Mouse (Mus musculus): ENCODE data around the gene Rgs6.

The Rgs6 gene

DNA sequence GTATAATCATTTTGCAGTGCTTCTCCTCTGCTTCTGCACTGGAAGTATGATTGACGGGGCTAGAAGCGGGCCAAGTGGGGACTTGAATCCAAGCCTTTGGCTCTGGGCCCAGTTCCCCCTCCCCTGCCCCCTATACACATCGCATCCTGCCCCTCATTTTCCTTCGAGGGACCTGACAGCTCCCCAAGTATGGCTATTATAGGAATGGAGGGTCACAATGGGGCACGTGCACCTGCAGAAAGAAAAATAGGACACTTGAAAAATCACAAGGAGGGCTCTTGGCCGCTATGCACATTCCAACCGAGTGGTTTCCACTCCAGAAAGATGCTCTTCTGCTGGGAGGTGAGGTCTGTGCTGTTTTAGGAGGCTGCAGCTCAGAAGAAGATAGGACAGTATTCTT, 538.8 kb downstream of the Rgs6 start:
- DNase-seq (ENCODE audit: low spot score in 2 of 2), result no peak

DNA sequence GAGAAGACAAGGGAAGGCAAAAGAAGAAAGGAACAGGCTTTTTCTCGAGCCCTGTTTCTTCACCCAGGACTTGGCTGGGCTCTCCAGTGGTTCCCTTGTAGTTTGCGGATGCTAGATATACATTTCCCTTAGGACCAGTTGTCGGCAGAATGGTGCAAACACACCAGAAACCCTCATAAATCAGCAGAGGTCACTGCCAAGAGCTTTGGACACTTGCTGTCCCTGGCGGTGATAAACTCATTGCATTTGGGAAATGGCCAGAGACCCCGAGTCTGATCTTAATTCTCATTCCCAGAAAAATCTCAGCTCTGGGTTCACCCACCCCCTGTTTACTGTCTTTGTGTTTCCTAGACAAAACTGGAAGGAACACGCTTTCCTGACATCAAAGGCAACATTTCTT, 539.9 kb downstream of the Rgs6 start:
- no peak for DNase-seq (ENCODE audit: low spot score in 2 of 2)

DNA sequence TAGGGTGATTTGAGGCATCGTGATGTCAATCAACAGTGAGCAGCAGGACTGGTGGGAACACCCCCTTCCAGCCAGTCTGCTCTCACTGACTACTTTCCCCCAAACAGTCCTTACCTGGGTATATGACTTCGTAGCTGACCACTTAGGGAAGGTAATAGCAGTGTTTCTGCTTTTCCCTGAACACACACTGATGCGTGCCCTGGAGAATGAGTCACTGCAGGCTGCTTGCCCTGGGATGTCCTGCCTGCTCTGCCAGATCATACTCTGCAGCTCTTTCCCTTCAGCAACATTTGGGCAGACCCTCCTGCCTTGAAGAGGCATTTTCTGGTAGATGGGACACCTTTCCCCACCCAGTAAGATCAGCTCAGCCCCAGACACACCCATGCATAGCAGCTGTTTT, 540.5 kb downstream of the Rgs6 start:
- DNase-seq (ENCODE audit: low spot score in 2 of 2), result no peak

DNA sequence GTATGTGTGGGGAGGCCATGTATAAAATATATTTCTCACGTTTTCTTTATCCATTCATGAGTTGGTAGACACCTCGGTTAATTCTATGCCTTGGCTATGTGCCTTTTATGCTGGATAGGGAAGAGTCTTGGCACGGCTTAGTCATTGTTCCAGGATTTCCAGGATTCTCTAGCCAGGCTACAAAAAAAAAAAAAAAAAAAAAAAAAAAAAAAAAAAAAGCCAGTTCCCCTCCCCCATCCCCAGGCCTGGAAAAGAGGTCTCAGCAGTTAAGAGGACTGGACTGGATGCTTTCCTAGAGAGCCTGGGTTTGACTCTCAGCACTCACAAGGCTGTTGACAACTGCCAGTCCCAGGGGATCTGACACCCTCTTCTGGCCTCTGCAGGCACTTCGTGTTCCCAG, 543.3 kb downstream of the Rgs6 start:
- DNase-seq (ENCODE audit: low spot score in 2 of 2), result no peak

GRCm38 (mm10) chr12:83133827-83134226, 545.7 kb downstream of the Rgs6 start:
- peak; percentile 33 to 71 for DNase-seq (ENCODE audit: low spot score in 2 of 2)

GRCm38 (mm10) chr12:83136031-83136430, 547.9 kb downstream of the Rgs6 start:
- DNase-seq (ENCODE audit: low spot score in 2 of 2), result no peak

DNA sequence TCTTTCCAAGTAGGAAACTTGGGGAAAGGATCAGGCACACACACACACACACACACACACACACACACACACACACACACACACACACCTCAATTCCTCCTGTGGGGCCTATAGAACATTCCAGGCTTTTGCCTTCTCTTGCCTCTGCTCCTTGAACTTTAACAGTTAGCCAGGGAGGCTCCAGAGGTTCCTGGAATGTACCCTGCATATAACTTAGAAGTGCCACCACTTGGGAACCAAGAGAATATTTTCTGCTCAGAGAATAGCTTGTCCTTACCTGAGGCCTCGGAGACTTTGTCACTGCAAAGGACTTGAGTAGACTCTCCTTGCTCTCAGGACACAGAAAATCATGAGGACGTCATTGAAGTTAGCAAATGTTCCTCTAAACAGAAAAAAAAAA, 548.4 kb downstream of the Rgs6 start:
- DNase-seq (ENCODE audit: low spot score in 2 of 2), result no peak

DNA sequence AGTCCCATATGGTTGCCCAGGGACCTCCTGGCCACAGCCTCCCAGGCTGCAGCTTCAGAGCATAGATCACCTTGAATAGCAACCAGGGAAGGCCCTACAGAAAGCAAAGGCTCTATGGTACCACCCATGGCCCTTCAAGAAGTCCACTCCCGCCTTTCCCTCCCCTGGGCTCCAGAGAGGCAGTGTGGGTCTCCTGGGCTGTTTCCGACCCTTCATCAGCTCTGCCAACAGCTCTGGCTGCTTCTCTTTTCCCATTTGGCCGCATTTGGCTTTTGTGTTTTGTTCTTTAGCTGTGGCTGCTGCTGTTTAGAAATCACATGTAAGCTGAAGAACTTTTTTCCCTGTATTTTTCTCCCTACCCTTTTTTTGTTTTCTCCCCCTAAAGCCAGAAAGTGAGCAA, 548.9 kb downstream of the Rgs6 start:
- no peak for DNase-seq (ENCODE audit: low spot score in 2 of 2)

GRCm38 (mm10) chr12:83141164-83141563, 553.1 kb downstream of the Rgs6 start:
- DNase-seq (ENCODE audit: low spot score in 2 of 2), result no peak

- DNase-seq (ENCODE audit: low spot score in 2 of 2), result no peak
These were observed 554.4 kb downstream of the Rgs6 start for GRCm38 (mm10) chr12:83142507-83142906.

DNA sequence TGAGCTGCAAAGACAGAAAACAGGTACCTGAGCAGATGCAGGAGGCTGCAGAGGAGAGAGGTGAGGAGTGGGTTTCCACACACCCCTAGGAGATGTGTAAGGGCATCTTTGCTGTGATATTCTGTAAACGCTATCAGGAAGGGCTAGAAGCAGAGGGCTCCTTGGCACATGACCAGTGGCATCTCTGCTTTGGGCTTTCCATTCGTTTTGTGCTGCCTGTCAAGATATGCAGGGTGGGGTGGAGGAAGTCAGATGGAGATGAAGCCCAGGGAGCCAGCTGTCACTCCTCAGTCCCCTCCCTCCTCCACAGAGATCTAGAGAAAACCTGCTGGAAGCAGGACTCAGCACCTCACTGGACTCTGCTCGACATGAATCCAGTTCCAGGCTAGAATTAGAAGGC, 555.0 kb downstream of the Rgs6 start:
- no peak for DNase-seq (ENCODE audit: low spot score in 2 of 2)

DNA sequence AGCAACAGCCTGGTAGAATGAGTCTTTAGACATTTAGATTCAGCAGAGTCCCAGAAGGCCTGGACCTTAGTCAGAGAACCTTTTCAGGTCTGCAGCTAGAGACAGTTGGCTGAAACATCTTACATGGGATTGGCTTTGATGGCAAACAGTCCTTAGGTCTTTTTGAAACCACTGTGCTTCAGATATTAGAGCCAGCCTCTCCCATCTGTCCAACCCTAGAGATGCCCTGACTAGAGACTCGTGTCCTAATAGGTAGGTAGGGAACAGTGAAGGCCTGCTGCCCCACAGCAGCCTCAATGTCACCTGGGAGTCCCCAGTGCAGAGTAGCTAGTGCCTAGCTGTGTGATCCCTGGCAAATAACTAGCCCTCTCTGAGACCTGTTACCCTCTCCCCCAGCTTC, 555.5 kb downstream of the Rgs6 start:
- no peak for DNase-seq (ENCODE audit: low spot score in 2 of 2)

GRCm38 (mm10) chr12:83145074-83145473, 557.0 kb downstream of the Rgs6 start:
- DNase-seq (ENCODE audit: low spot score in 2 of 2), result no peak

- no peak for DNase-seq (ENCODE audit: low spot score in 2 of 2)
These were observed 557.8 kb downstream of the Rgs6 start for GRCm38 (mm10) chr12:83145902-83146301.

- no peak for DNase-seq (ENCODE audit: low spot score in 2 of 2)
These were observed 558.8 kb downstream of the Rgs6 start for GRCm38 (mm10) chr12:83146917-83147316.

- DNase-seq (ENCODE audit: low spot score in 2 of 2), result no peak
These were observed 561.9 kb downstream of the Rgs6 start for GRCm38 (mm10) chr12:83150030-83150429.

DNA sequence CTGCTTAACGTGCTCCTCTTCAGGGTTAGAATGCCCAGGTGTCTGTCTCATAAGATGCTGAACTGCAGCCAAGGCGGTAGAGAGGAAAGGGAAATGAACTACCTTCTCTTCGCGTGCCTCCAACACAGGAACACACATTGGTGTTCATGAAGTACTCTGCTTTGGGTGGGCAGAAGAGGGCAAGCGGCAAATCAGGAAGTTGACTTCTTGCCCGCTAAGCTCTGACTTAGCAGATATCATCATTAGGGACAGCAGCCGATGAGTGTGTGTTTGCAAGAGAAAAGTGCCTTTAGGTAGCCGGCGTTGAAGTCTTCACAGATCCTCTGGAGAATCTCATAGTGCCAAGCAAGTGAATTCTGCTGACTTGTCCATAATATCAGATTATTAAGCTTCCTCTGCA, 562.7 kb downstream of the Rgs6 start:
- DNase-seq (ENCODE audit: low spot score in 2 of 2), result no peak

DNA sequence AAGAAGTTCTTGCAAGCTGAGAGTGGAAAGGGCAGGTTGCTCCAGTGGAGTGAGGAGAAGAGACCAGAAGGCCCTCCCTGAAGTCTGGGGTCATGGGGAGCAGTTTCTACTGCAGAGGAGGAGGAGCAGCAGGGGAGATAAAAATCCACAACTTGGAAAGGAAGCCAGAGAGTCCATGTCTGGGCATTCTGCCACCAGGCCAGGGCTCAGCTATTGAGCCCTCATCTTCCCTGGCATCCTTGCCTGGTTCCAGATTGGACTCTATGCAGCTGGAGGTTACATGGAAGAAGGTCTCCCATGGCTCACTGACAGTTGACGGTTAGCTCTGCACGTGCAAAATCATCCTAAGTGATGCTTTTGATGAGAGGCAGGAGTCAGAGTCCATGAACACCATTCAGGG, 563.4 kb downstream of the Rgs6 start:
- no peak for DNase-seq (ENCODE audit: low spot score in 2 of 2)

GRCm38 (mm10) chr12:83160211-83160610, 572.1 kb downstream of the Rgs6 start:
- no peak for DNase-seq (ENCODE audit: low spot score in 2 of 2)

DNA sequence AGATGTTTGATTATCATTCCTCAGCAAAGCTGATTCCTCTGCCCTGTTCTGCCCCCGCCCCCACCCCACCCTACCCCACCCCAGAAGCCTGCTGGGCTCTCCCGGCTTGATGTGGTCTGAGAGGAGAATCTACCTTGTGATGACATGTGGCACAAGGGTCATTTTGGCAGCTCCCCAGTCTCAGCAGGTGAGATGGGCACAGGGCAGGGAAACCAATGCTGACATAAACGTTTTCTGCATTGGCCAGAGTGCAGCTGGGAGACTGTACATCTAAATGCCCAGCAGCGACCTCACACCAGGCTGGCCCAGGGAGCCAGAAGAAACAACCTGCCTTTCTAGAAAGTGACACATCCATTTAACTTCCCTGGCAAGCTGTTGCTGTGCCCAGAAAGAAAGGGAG, 572.6 kb downstream of the Rgs6 start:
- no peak for DNase-seq (ENCODE audit: low spot score in 2 of 2)

DNA sequence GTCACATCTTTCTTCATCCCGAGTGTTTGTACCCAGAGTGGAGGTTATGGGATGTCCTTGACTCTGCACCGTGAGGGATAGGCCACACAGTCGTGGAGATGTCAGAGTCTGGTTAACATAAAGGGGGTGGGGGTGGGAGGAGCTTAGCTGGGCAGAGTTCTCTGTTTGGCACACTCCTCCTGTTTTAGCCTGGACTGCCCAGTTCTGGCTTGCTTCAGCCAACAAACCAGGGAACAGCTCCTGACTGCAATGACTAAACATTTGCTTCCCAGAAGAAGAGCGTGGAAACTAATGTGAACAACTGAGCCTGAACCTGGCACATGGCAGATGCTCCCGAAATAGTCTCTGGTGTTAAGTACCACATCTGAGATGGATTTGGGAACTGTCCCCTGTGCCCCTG, 575.6 kb downstream of the Rgs6 start:
- no peak for DNase-seq (ENCODE audit: low spot score in 2 of 2)

- DNase-seq (ENCODE audit: low spot score in 2 of 2), result no peak
These were observed 577.0 kb downstream of the Rgs6 start for GRCm38 (mm10) chr12:83165058-83165457.

GRCm38 (mm10) chr12:83168310-83168709, 580.2 kb downstream of the Rgs6 start:
- peak; percentile 51 to 60 for DNase-seq (ENCODE audit: low spot score in 2 of 2)

GRCm38 (mm10) chr12:83169495-83170209, 581.6 kb downstream of the Rgs6 start:
- DNase-seq (ENCODE audit: low spot score in 2 of 2), result peak; percentile 47 to 53

All from frontal cortex, postnatal 36 days (tissue).